Mouse (Mus musculus): ENCODE data around the gene Zbtb49. TPM values are rescaled to one million over a fixed set of nuclear protein-coding genes. Genes with fewer than 3 reads are reported as not detected.

Gene Zbtb49
- polyA plus RNA-seq, 1 experiment from 2014 or later: 6.7 TPM

- H3K27me3 ChIP-seq (replicated peaks; ENCODE audit: insufficient read depth, low read length): no peaks in the 10 kb centered on the region
- H3K9me3 ChIP-seq (ENCODE audit: low read length): no peaks in the 10 kb centered on the region
- no peak overlapping the region for H3K4me3 ChIP-seq (ENCODE audit: low read depth, low read length)
- DNase-seq (ENCODE audit: low spot score) (no peak), ATAC-seq (no peak)
- H3K27ac ChIP-seq (ENCODE audit: low read length): no peak overlapping the region
- H3K4me2 ChIP-seq (replicated peaks; ENCODE audit: low read depth, low read length): no peak overlapping the region
- no peak overlapping the region for H3K9ac ChIP-seq (replicated peaks; ENCODE audit: low read depth)
- TF ChIP-seq CTCF (IDR thresholded peaks at IDR 0.05): no peak
- no peak for TF ChIP-seq EP300 (IDR thresholded peaks at IDR 0.05)
- 0 out of 2 replicates have a peak, but pooled peaks cover 5% of the 10 kb centered on the region for H3K36me3 ChIP-seq (ENCODE audit: insufficient read depth, low read length)
- 85% methylated on average over 6 of the region's 6 CpGs for WGBS
- no peaks in the 10 kb centered on the region for H3K4me1 ChIP-seq (ENCODE audit: insufficient read depth, low read depth, low read length)
Measured at GRCm38 (mm10) chr5:38140893-38141292, 79.4 kb downstream of the Zbtb49 start.

Other genes with a start within 250 kb of the Zbtb49 start
- gene Stx18, start 181.7 kb downstream of the Zbtb49 start, polyA plus RNA-seq (2015; fragmentation: Nextera tagmentation; extraction: Ambion mirVana): 27.9 and 29.1 TPM in 2 replicates
- 53.0 and 53.7 TPM in 2 replicates for gene Nsg1, start 60.5 kb downstream of the Zbtb49 start, polyA plus RNA-seq (2015; fragmentation: Nextera tagmentation; extraction: Ambion mirVana)
- gene Lyar, start within 50 bp of the Zbtb49 start, polyA plus RNA-seq (2015; fragmentation: Nextera tagmentation; extraction: Ambion mirVana): 36.4 and 40.4 TPM in 2 replicates
- gene Tmem128, start 39.7 kb upstream of the Zbtb49 start, polyA plus RNA-seq (2015; fragmentation: Nextera tagmentation; extraction: Ambion mirVana): 94.7 and 113 TPM in 2 replicates
- not detected in 2 replicates for gene Otop1, start 55.5 kb upstream of the Zbtb49 start, polyA plus RNA-seq (2015; fragmentation: Nextera tagmentation; extraction: Ambion mirVana)
- gene Drd5, start 98.9 kb upstream of the Zbtb49 start, polyA plus RNA-seq (2015; fragmentation: Nextera tagmentation; extraction: Ambion mirVana): not detected in 2 replicates

All from lung, postnatal 0 days (tissue).